Mouse (Mus musculus) cerebellum, adult 9-10 months (tissue): ENCODE measurements at regions not wholly inside any gene's neighbourhood (a gene's known extent, or its start where the extent isn't known, plus 50 kb on each side); places are given as distances from the start of the nearest gene placed in this dataset.

Source experiments
- DNase-seq: peaks from one replicate; pipeline ENCODE4 v3.0.0; 2022

- no peak for DNase-seq
Measured at GRCm38 (mm10) chr3:154387271-154387670, 56.8 kb upstream of the Lhx8 start.

GRCm38 (mm10) chr3:154385831-154386312, 55.4 kb upstream of the Lhx8 start:
- no peak for DNase-seq

- no peak for DNase-seq
Measured at GRCm38 (mm10) chr3:154382811-154383210, 52.4 kb upstream of the Lhx8 start.

DNA sequence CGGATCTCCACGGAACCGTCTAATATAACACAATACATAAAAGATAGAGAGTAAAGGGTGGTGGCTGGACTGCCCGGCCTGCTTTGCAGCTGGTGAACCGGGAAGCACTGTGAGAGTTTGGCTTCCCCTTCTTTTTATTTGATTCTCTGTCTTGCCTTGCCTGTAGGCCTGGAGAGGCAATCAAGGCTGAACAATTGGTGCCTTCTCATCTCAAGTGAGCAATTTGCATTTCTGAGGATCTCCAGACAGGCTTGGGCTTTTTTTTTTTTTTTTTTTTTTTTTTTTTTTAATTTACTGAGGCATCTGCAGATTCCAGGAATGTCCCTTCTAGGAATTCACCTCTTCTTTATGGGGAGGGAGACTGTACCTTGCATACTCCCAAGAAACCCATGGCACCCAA, 51.1 kb upstream of the Lhx8 start:
- no peak for DNase-seq
